Mouse (Mus musculus) CD8-positive naive resting alpha-beta T cell, adult 57 days (primary cell): ENCODE measurements around the gene Hrasls5. TPM values are rescaled to one million over a fixed set of nuclear protein-coding genes. Genes with fewer than 3 reads are reported as not detected.

ENCODE experiments used
- total RNA-seq: library from RNA; stranded (reverse); gene quantifications from one replicate; pipeline ENCODE4 v1.2.4, GENCODE M21; 2023

The Hrasls5 gene
- not detected for total RNA-seq

DNA sequence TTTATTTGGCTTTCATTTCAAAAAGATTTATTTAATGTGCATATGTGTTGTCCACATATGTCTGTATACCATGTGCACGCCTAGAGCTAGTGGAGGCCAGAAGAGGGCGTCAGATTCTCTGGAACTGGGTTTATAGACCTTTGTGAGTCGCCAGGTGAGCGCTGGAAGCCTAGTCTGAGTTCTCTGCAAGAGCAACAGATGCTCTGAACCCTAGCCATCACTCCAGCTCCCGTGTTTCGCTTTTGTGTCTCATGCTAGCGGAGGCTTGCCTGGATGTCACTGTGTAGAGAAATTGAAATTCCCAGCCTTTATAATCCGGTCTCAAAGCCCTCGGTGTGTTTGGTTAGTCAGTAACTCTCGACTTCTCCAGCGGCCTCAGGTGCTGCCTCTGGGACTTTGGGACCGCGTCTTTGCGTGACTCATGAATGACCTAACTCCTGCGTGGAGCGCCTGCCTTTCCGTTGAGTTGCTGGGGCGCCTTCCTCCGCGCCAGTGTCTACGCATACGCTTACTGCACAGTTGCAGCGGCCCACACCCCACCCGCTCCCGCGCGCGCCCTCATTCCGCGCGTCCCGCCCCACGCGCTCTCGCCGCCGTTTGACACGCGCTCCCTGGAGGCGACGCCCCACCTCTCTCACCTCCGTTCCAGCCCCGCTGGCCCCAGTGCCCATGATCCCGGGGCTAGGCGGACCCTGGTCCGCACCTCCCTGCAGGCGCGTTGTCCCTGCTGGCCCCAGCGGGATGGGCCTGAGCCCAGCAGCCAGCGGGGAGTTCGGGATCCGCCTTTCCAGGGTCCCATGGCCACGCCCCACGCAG lies at the start of gene Hrasls5:
Hrasls5 (plus strand) TSS at position 600 of the 816 bp plus-strand sequence.

DNA sequence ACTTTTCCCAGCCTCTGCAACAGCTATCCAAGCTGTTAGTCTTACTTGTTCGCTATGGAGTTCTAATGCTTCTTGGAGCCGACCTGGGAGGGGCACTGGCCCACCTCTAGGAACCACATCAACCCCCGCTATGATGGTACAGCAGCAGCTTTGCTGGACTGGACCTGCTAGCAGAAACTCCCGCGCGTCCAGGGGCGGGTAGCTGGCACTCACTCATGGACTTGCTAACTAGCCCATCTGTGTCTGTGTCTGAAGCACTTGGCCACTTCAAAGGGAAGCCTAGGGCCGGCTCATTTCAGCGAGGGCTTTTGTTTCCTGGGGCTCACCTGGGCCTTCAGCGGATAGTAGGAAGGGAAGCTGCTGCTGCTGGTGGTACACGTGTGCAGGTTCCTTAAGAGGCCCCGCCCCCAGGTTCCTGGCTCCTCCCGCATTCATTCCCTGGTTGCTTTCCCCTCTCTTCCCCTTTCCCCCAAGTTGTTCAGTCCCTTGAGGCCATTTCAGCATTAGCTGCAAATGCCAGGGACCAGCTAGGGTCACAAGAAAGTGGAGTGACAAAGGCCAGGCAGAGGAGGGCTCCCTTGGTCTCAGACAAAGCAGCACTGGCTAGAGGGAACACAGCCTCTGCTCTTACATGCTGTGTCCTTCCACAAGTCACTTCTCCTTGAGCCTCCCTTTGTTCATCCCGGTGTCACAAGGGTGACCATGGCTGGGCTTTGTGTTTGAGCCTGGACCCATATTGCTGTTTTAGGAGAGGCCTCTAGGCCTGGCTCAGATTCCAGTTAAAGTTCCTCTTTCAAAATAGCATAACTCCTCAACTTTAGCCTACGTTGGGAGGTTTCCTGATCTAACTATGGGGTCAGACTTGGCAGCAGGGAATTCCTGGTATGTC lies 5.3 kb upstream of the Hrasls5 start, which contains the start of gene Lgals12:
Lgals12 (minus strand) TSS at position 393 of the 889 bp plus-strand sequence.

Other genes starting within 250 kb of the Hrasls5 start
- 34.2 TPM for gene Spindoc, start 229.5 kb upstream of the Hrasls5 start, total RNA-seq
- gene 2700081O15Rik, start 194.9 kb upstream of the Hrasls5 start, total RNA-seq = 5.4 TPM
- 49.6 TPM for gene Rtn3, start 129.3 kb upstream of the Hrasls5 start, total RNA-seq
- gene Atl3, start 118.5 kb upstream of the Hrasls5 start, total RNA-seq = 49.9 TPM
- 20.4 TPM for gene Pla2g16, start 55.1 kb upstream of the Hrasls5 start, total RNA-seq
- gene Lgals12, start 5.3 kb upstream of the Hrasls5 start, total RNA-seq = not detected
- gene Slc22a19, start 98.8 kb downstream of the Hrasls5 start, total RNA-seq = not detected
- not detected for gene Slc22a26, start 190.1 kb downstream of the Hrasls5 start, total RNA-seq